ENCODE assay signal across 15 mouse cellular contexts in the genomic region with DNA sequence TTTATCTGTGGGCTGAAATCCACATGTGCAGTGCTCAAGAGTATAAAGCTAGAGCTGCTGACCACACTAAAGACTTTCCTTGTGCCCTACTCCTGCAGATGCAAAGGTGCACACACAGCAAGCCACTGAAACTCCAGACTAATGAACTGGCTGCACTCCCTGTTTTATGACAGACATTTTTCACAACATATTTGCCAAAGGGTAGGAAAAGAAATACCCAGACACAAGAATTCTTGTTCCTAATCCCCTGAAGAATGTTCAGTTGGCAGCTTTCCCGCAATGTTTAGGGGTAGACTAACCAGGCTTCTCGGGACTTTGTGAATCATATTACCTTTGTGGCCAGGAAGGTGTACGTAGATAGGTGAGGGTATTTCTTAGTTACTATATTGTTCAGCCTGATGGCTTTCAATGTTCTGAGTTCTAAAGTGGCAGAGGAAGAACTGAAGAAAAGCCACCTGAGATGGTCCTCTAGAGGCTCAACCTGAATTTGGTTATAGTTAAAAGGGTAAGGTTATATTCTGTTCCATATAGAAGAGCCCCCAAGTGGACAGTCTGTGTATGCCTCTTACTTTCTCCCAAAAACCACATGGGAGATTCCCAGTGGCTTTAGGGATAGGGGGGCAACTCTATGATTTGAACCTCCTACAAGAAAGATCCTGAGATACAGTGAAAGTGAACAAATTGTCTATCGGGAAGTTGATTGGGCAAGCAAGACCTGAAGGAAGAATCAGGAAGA.
DNase-seq lines count a peak whose midpoint lies in the region; ATAC-seq and TF ChIP-seq lines count a peak whose summit lies in the region.
"Had no signal": no experiment of that assay in that cellular context is flagged by ENCODE, and none has a peak within 500 bp of the region (broad histone marks: within the 10 kb centered on the region; RNA-seq: fewer than 3 reads in every experiment).

No protein-coding gene starts in this region.

- no peaks in the 10 kb centered on the region for H3K36me3 ChIP-seq in forebrain, embryonic 15.5 days
- H3K36me3 ChIP-seq in forebrain, embryonic 12.5 days (replicated peaks) = no peaks in the 10 kb centered on the region
- no peaks in the 10 kb centered on the region for H3K36me3 ChIP-seq in limb, embryonic 11.5 days (ENCODE audit: control insufficient read depth, insufficient read depth, low read length)
- no peaks in the 10 kb centered on the region for H3K36me3 ChIP-seq in limb, embryonic 10.5 days
- H3K36me3 ChIP-seq in stomach, postnatal 0 days (ENCODE audit: control insufficient read depth, insufficient read depth, low read length) = no peaks in the 10 kb centered on the region
- H3K36me3 ChIP-seq: hindbrain, embryonic 13.5 days; liver, embryonic 12.5 days; neural tube, embryonic 12.5 days had no signal

- DNase-seq in limb, embryonic 11.5 days (ENCODE audit: low spot score) = no peak
- no peak for DNase-seq in limb, embryonic 10.5 days (ENCODE audit: low spot score)
- DNase-seq in brain, adult 2 months (ENCODE audit: low read depth, low spot score) = peak; percentile 15
- DNase-seq in stomach, postnatal 0 days (ENCODE audit: low spot score) = no peak
- DNase-seq in right cerebral cortex, postnatal 36 days (ENCODE audit: low spot score in 2 of 2) = no peak
- DNase-seq: heart, adult 18-20 months; heart, postnatal 10 days; kidney, adult 8-10 months; thymus, adult 18-20 months had no signal

- WGBS in forebrain, embryonic 15.5 days = 60% methylated on average over 4 of the region's 4 CpGs
- WGBS in forebrain, embryonic 12.5 days = 77% methylated on average over 4 of the region's 4 CpGs
- WGBS in limb, embryonic 11.5 days = 83% methylated on average over 4 of the region's 4 CpGs
- 93% methylated on average over 4 of the region's 4 CpGs for WGBS in limb, embryonic 10.5 days
- 56% methylated on average over 4 of the region's 4 CpGs for WGBS in stomach, postnatal 0 days

- H3K27ac ChIP-seq in forebrain, embryonic 15.5 days (replicated peaks) = peak overlapping the region; percentile 23; the same call in 1 of the 2 replicates
- H3K27ac ChIP-seq in forebrain, embryonic 12.5 days = no peak overlapping the region
- H3K27ac ChIP-seq in limb, embryonic 11.5 days (replicated peaks; ENCODE audit: low read depth, low read length) = no peak overlapping the region
- no peak overlapping the region for H3K27ac ChIP-seq in limb, embryonic 10.5 days
- no peak overlapping the region for H3K27ac ChIP-seq in stomach, postnatal 0 days (replicated peaks)
- H3K27ac ChIP-seq: hindbrain, embryonic 13.5 days; liver, embryonic 12.5 days; neural tube, embryonic 12.5 days had no signal

- H3K9me3 ChIP-seq in forebrain, embryonic 15.5 days = no peaks in the 10 kb centered on the region
- H3K9me3 ChIP-seq in forebrain, embryonic 12.5 days = no peaks in the 10 kb centered on the region
- no peaks in the 10 kb centered on the region for H3K9me3 ChIP-seq in limb, embryonic 11.5 days (ENCODE audit: control insufficient read depth, low read length)
- H3K9me3 ChIP-seq in limb, embryonic 10.5 days (replicated peaks) = no peaks in the 10 kb centered on the region
- H3K9me3 ChIP-seq in stomach, postnatal 0 days (ENCODE audit: control insufficient read depth, low read length) = no peaks in the 10 kb centered on the region
- H3K9me3 ChIP-seq: hindbrain, embryonic 13.5 days; liver, embryonic 12.5 days; neural tube, embryonic 12.5 days had no signal

- H3K4me2 ChIP-seq in forebrain, embryonic 15.5 days (replicated peaks) = no peak overlapping the region
- no peak overlapping the region for H3K4me2 ChIP-seq in forebrain, embryonic 12.5 days
- H3K4me2 ChIP-seq in limb, embryonic 11.5 days (ENCODE audit: low read depth, severe bottlenecking) = no peak overlapping the region
- no peak overlapping the region for H3K4me2 ChIP-seq in stomach, postnatal 0 days (replicated peaks; ENCODE audit: low read depth)
- H3K4me2 ChIP-seq: hindbrain, embryonic 13.5 days; liver, embryonic 12.5 days; neural tube, embryonic 12.5 days had no signal

- no peak overlapping the region for H3K9ac ChIP-seq in forebrain, embryonic 15.5 days (replicated peaks)
- no peak overlapping the region for H3K9ac ChIP-seq in forebrain, embryonic 12.5 days
- no peak overlapping the region for H3K9ac ChIP-seq in limb, embryonic 11.5 days (ENCODE audit: low read length)
- no peak overlapping the region for H3K9ac ChIP-seq in stomach, postnatal 0 days (ENCODE audit: low read length)
- H3K9ac ChIP-seq: hindbrain, embryonic 13.5 days; liver, embryonic 12.5 days; neural tube, embryonic 12.5 days had no signal

- ATAC-seq in forebrain, embryonic 15.5 days (replicated peaks) = no peak
- ATAC-seq in forebrain, embryonic 12.5 days (ENCODE audit: low FRiP score) = no peak
- 0 out of 2 replicates have a peak, but pooled peaks have one; percentile 45 for ATAC-seq in limb, embryonic 11.5 days (ENCODE audit: insufficient number of reproducible peaks, low FRiP score, low TSS enrichment, low read depth)
- no peak for ATAC-seq in stomach, postnatal 0 days (ENCODE audit: low FRiP score, low TSS enrichment)
- ATAC-seq: CD4-positive, CD25-positive, alpha-beta regulatory T cell, adult 4 months; liver, embryonic 12.5 days had no signal

- H3K4me1 ChIP-seq in forebrain, embryonic 15.5 days = peaks cover 4% of the 10 kb centered on the region; the same call in 1 of the 2 replicates
- no peaks in the 10 kb centered on the region; the same call in 1 of the 2 replicates for H3K4me1 ChIP-seq in forebrain, embryonic 12.5 days
- no peaks in the 10 kb centered on the region for H3K4me1 ChIP-seq in limb, embryonic 11.5 days (ENCODE audit: control insufficient read depth, insufficient read depth, low read length)
- H3K4me1 ChIP-seq in limb, embryonic 10.5 days = peaks cover 11% of the 10 kb centered on the region; the same call in 1 of the 2 replicates
- no peaks in the 10 kb centered on the region for H3K4me1 ChIP-seq in stomach, postnatal 0 days (replicated peaks; ENCODE audit: control insufficient read depth, insufficient read depth)
- H3K4me1 ChIP-seq: liver, embryonic 12.5 days had no signal

- H3K4me3 ChIP-seq in forebrain, embryonic 15.5 days = no peak overlapping the region
- H3K4me3 ChIP-seq in forebrain, embryonic 12.5 days (replicated peaks) = no peak overlapping the region
- no peak overlapping the region for H3K4me3 ChIP-seq in limb, embryonic 11.5 days (ENCODE audit: low read depth, low read length)
- H3K4me3 ChIP-seq in limb, embryonic 10.5 days = no peak overlapping the region
- no peak overlapping the region for H3K4me3 ChIP-seq in stomach, postnatal 0 days (ENCODE audit: low read depth, low read length)
- H3K4me3 ChIP-seq: hindbrain, embryonic 13.5 days; liver, embryonic 12.5 days; neural tube, embryonic 12.5 days had no signal

- peak; percentile 37 for TF ChIP-seq CTCF in stomach, postnatal 0 days (IDR thresholded peaks at IDR 0.05; ENCODE audit: low read depth)

- H3K27me3 ChIP-seq in forebrain, embryonic 15.5 days = no peaks in the 10 kb centered on the region
- no peaks in the 10 kb centered on the region for H3K27me3 ChIP-seq in forebrain, embryonic 12.5 days
- H3K27me3 ChIP-seq in limb, embryonic 11.5 days (ENCODE audit: control insufficient read depth, insufficient read depth, low read length) = no peaks in the 10 kb centered on the region
- H3K27me3 ChIP-seq in limb, embryonic 10.5 days (ENCODE audit: low read depth, poor library complexity, severe bottlenecking) = no peaks in the 10 kb centered on the region
- H3K27me3 ChIP-seq in stomach, postnatal 0 days (ENCODE audit: control insufficient read depth, insufficient read depth, low read length) = no peaks in the 10 kb centered on the region
- H3K27me3 ChIP-seq: hindbrain, embryonic 13.5 days; liver, embryonic 12.5 days; neural tube, embryonic 12.5 days had no signal

- no peak for TF ChIP-seq EP300 in stomach, postnatal 0 days (optimal IDR thresholded peaks at IDR 0.05)
